Mouse (Mus musculus) inflammation-experienced regulatory T-cells, adult 16 weeks (primary cell): ENCODE measurements around the gene Gramd1a. TPM values are rescaled to one million over a fixed set of nuclear protein-coding genes. Genes with fewer than 3 reads are reported as not detected.

Experiments
- polyA plus RNA-seq: library from polyadenylated mRNA; unstranded; fragments of 100-300 nt; shearing (Covaris generic); gene quantifications from one replicate; pipeline ENCODE4 v1.2.1, GENCODE M21; 2017

Gene Gramd1a
- polyA plus RNA-seq, result 297 TPM

DNA sequence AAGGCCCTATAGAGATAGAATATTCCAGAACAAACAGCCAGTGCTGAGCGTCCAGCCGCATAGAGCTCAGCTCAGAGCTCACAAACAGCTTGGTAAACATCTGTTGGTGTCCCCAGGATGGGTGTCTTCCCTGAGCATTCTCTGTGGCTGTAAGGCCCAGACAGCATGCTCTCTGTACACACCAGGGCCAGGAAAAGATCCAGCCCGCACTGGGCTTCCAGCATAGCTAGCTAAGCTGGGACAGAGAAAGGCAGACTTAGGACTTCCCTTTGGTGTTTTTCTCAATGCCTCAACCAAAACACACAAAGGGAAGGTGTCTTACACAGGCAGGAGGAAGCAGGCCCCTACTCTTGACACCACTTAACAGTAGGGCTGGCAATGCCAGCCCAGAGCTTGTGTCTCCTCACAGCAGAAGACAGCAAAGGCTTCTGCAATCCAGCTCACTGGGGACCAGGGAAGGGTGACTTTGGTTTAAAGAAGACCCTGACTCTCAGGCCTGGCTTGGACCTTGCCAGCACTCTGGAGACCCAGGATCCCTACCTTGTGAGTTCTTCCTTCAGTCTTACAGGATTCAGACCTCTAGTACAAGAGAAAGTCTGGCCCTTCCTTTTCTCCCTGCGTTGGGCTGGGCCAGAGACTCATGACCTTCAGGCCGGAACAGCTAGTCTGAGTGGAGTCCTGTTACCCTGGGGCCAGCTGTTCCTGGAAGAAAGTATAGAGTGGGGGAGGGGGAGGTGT is at the start of gene Gramd1a:
TSS of gene Gramd1a (minus strand) at position 601 of the 738 bp plus-strand sequence.

DNA sequence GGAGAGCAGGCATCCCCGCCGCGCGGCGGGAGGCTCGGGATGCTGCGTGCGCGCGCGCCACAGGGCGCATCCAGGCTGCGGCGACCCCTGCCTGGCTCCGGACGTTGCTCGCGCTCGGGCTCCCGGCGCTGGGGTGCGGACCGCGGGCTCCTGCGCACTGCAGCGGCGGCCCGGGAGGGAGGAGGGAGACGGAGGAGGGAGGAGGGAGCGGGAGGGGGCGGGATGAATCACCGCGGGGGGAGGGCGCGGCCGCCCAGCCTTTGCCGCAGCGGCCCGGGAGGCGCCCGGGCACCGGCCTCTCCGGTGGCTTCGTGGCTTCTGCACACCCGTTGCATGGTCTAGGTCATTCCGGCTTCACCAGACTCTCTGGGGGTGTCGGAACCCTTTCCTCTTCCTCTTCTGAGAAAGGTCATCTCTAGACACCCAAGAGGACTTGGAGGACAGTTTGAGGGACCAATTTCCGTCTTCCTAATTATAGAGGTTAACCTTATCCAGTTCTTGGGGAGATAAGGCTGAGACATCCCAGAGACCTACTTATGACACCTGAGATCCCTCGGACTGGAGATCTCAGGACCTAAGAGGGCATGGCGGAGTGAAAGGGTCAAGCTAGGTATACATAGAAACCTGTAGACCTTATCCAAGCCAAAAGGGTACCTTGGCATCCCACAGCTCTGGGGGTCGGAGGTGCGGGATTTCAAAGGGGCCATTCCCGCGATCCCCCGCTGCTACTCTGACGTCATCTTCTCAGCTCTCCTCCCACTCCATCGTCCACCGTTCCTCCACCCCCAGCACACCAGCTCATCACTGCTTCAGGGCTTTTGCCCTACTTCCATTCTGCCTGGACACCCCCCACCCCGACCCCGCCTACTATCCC is 28.6 kb downstream of the Gramd1a start, which contains the start of gene Scn1b:
TSS of gene Scn1b (minus strand) at position 153 of the 874 bp plus-strand sequence.

DNA sequence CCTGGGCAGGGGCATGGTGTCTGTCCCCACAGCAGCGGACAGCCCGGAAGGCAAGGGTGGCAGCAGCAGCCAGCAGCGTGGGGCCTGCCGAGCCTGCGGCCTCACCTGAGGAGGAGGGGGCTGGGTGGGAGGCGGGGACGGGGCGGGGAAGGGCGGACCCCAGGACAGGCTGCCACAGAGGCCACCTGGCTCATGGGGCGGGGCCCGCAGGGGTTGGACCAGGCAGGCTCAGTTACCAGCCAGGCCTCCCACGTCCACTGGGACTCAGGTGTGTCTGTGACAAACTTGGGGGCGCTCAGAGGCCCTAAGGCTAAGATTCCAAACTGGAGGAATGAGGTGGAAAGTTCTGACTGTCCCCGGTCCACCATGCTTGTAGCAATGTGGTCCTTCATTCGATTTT is 40.5 kb downstream of the Gramd1a start, which contains the start of gene Hpn:
TSS of gene Hpn (minus strand) at position 109 of the 400 bp plus-strand sequence.

Other genes starting within 250 kb of the Gramd1a start
- gene Mag, start 241.0 kb downstream of the Gramd1a start, polyA plus RNA-seq, result 0.12 TPM
- gene Hamp2, start 231.2 kb downstream of the Gramd1a start, polyA plus RNA-seq, result not detected
- gene Hamp, start 211.9 kb downstream of the Gramd1a start, polyA plus RNA-seq, result not detected
- gene Usf2, start 199.1 kb downstream of the Gramd1a start, polyA plus RNA-seq, result 10.4 TPM
- 8.0 TPM for gene Lsr, start 182.4 kb downstream of the Gramd1a start, polyA plus RNA-seq
- 1.4 TPM for gene Fam187b, start 182.1 kb downstream of the Gramd1a start, polyA plus RNA-seq
- 1,750 TPM for gene Fxyd5, start 113.4 kb downstream of the Gramd1a start, polyA plus RNA-seq
- gene Fxyd7, start 104.4 kb downstream of the Gramd1a start, polyA plus RNA-seq, result not detected
- not detected for gene Fxyd1, start 98.7 kb downstream of the Gramd1a start, polyA plus RNA-seq
- gene Lgi4, start 96.6 kb downstream of the Gramd1a start, polyA plus RNA-seq, result not detected
- not detected for gene Fxyd3, start 79.2 kb downstream of the Gramd1a start, polyA plus RNA-seq
- 15.9 TPM for gene Hpn, start 40.6 kb downstream of the Gramd1a start, polyA plus RNA-seq
- not detected for gene Scn1b, start 28.9 kb downstream of the Gramd1a start, polyA plus RNA-seq
- gene Scgb2b2, start 134.6 kb upstream of the Gramd1a start, polyA plus RNA-seq, result not detected
- not detected for gene Scgb1b2, start 135.9 kb upstream of the Gramd1a start, polyA plus RNA-seq
- gene Scgb2b3, start 206.2 kb upstream of the Gramd1a start, polyA plus RNA-seq, result not detected
- gene Scgb1b3, start 219.7 kb upstream of the Gramd1a start, polyA plus RNA-seq, result not detected